Mouse (Mus musculus) urinary bladder, postnatal 25 days (tissue): Measurements from ENCODE around the gene Amer2.

ENCODE experiments used
- DNase-seq: peaks from one replicate; pipeline ENCODE4 v3.0.0; 2022; ENCODE audit warnings: low spot score

Amer2 gene

DNA sequence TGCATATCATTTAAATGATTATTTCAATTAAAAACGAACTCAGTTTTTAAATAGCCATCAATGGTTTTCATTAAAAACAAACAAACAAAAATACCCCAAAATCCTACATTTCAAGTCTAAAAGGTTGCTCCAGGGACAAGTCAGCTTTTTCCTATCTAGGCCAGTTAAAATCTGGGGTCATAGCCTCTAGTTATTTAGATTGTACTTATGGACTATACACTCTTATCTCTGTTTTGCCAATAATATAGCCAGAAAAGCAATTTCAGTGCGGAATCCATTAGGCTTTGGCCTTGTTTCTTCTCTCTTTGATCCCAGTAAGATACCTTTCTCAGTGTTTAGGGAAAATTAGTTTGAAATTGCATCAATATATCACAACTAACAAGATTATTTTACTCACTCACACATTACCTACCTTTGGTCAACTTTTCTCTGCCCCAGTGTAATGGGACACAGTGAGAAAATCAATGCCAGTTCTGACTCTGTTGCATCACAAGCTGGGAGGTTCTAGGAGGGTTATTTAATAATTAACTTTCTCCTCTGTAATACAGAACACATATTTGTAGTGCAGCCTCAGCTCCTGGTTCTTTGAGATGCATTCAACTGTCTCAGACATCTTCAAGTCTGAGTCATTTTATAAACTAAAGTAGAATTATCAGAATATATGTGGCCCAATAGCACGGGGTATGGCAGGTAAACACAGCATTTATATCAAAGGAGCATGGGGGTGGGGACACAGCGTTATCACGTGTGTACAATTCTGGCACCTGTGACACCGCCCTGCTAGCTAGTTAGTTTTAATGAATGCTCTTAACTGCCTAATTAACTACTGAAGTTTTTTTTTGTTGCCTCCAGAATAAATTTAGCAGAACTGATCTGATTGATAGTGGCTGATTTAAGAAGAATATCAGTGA, 13.8 kb downstream of the Amer2 start:
- no peak for DNase-seq

DNA sequence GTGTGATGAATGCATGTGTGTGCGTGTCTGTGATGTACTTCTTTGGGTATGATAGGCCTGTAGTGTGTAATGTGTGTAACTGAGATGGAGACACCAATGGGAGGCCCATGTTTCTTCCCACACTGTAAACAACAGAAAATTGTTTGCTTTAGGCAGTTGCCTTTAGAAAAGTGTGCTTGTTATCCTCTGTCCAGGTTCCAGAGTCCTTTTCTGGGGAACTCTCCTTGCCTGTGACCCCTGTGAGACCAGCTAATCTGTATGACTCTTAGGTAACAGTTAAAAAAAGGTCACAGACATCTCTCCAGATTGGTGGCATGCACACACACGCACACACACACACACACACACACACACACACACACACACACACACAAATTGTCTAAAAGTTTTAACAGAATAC, 15.3 kb downstream of the Amer2 start:
- DNase-seq = no peak

- DNase-seq = no peak
Observed at GRCm38 (mm10) chr14:60392202-60392601, 19.1 kb downstream of the Amer2 start.

GRCm38 (mm10) chr14:60397321-60397720, 24.3 kb downstream of the Amer2 start:
- DNase-seq = no peak

DNA sequence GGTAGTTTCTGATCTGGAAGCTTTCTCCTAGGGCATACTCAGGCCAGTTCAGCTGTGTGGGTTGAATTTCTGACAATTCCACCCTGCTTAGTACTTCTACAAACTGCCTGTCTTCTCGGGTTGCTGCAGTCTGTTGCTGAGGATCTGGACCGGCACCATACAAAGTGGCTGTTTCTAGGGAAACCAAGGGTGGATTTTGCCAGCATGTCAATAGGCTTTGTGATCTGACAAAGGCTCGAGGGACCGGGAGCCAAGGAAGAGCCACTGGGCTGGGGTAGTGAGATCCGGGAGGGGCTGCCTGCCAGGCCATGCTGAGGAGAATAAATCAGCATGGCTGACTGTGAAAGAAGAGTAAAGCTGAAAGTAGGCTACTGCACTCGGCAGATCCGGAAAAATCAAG, 25.8 kb downstream of the Amer2 start:
- DNase-seq = no peak

DNA sequence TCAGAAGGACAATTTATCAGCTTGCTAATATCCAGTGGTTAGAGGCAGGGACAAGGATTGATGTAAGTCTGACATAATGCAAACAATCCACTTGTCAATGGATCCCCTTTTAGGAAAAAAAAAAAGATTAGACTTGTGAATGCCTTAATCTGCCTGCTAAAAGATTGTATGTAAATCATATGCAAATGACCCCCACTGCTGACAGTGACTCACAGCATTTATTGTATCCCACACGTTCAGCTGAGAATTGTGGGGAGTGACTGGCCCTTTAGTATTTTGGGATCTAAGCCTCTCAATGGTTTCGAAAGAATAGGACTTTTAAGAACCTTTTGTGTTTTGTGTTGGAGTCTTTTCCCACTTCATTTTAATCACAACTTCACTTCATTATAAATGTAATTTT, 30.2 kb downstream of the Amer2 start:
- DNase-seq = no peak

GRCm38 (mm10) chr14:60405829-60406228, 32.8 kb downstream of the Amer2 start:
- no peak for DNase-seq

DNA sequence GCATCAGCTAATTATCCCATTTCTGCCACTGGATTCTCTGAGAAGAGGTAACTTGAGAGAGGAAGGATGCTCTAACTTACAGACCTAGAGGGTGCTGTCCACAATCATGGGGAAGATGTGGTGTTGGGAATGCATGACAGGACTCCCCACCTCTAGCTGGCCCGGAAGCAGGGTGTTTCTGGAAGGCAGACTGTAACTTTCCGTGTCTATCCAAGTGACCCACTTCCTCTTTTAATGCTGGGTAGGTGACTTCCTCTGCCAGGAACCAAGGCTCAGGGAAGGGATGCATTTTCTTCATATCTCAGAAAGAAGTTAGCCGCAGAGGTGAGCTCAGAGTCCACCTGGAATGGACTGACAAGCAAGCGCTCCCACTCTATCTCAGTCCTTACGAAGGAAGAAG, 33.5 kb downstream of the Amer2 start:
- no peak for DNase-seq

- DNase-seq = no peak
Observed at GRCm38 (mm10) chr14:60407319-60407718, 34.3 kb downstream of the Amer2 start.

- no peak for DNase-seq
Observed at GRCm38 (mm10) chr14:60409702-60410491, 36.8 kb downstream of the Amer2 start.

GRCm38 (mm10) chr14:60411229-60411628, 38.2 kb downstream of the Amer2 start:
- DNase-seq = no peak

DNA sequence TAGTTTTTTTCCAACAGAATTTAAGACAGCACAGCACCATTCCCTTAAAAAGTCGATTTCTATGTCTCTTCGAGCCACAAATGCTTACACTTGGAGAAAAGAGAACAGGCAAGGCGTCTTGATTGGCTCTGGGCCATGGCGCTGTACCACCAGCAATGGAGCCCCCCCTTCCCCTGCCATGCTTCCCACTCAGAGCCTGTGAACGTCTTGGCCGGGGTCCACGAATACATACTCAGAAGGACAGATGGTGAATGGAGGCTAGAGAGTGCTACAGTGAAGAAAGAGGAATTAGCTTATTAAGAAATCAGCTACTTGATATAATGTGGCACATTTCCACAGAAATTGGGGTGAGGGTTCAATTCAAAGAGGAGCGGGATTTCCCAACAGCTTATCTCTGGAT, 41.6 kb downstream of the Amer2 start:
- DNase-seq = no peak

DNA sequence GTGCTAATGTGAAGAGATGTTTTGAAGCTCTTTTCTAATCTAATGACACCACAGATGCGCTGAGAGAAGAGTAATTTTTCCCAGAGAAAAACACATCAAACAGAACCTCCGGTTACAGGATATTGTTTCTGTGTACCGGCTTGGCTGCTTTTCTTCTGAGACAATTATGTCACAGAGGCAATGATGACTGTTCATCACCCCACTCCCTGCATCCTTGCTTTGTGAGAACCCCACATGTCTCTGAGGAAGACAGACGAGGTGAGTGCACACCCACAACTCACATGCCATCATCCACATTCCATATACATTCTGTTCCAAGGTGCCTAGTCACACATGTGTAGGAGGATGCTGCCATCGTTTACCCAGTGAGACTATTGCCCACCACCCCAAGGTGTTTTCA, 44.9 kb downstream of the Amer2 start:
- DNase-seq = no peak

- DNase-seq = no peak
Observed at GRCm38 (mm10) chr14:60422920-60423319, 49.9 kb downstream of the Amer2 start.

DNA sequence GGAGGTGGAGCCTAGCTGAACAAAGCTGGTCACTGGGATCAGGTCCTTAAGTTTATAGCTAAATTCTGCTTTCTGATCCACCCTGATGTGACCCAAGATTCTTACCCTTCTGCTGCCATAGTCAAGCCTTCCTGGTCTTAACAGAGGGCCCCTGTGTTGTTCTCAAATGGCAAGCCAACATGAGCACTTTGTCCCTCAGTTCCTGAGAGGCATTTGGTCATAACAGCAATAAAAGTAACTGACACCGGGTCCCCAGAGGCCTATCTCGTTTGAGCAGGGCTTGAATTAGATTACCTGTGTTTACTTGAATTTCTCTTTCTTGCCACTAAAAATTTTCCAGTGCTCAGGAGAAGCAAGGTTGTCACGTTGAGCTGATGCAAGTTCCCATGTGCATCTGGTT, 51.1 kb downstream of the Amer2 start:
- no peak for DNase-seq

GRCm38 (mm10) chr14:60425553-60425952, 52.5 kb downstream of the Amer2 start:
- no peak for DNase-seq

GRCm38 (mm10) chr14:60427896-60428295, 54.8 kb downstream of the Amer2 start:
- DNase-seq = no peak

DNA sequence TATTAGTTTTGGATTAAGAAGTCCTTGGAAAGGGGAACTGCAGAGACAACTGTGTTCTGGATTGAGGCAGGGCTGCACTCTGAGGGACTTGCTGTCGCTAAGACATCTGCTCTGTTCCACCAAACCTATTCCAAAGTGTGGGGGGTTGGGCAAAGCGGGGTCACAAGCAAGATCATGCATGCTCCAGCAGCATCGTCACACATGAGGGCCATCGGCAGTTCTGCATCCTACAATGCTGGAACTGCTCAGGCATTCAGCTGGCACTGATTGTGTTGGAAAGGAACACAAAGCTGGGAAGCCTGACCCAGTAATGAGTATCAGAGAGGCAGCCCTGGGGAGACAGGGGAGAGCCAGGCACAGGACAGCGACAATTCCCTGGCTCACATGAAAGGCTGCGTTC, 56.5 kb downstream of the Amer2 start:
- no peak for DNase-seq

DNA sequence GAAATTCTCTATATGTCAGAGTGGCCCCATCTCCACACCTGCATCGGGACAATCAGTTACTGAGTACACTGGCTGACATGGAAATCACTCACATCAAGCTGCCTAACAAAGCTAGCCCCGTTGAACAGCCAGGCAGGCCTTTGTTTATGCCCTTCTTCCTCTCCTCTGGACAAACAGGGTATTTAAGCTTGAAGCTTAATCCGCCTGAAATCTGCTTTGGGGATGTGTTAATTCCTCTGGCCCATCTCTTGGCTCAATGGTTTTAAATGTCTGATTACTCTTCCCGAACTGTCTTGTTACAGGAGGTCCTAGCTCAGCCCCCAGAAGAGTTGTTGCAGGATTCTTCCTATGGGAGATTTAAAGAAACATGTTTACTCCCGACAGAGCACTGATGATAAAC, 58.5 kb downstream of the Amer2 start:
- DNase-seq = no peak

DNA sequence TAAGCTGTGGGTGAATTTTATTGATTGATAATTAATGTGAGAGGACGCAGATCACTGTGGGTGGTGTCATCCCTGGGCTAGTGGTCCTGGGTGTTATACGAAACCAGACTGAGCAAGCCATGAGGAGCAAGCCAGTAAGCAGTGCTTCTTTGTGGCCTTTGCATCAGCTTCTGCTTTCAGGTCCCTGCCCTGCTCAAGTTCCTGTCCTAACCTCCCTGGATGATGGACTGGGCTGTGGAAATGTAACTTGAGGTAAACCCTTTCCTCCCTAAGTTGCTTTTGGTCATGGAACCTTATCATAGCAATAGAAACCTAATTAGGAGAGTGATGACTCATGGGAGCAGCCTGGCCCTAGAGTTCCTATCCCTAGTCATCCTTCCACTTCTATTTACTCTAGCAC, 59.1 kb downstream of the Amer2 start:
- DNase-seq = no peak

GRCm38 (mm10) chr14:60435515-60435914, 62.5 kb downstream of the Amer2 start:
- DNase-seq = no peak

DNA sequence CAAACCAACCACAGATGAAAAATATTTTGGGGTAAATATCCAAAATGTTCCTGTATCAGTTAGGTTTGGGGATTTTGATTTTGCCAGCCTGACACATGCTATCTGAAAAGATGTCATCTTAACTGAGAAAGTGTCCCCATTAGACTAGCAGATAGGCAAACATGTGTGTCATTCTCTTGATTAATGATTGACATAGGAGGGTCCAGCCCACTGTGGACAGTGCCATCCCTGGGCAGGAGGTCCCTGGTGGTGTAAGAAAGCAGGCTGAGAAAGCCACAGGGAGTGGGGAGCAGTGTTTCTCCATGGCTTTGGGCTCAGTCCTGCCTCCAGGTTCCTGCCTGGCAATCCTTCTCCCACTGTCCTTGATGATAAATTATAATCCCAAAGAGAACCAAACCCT, 63.3 kb downstream of the Amer2 start:
- no peak for DNase-seq
